Mouse (Mus musculus) lung, adult 2 months (tissue): Measurements from ENCODE around the gene Jmjd1c. TPM values are rescaled to one million over a fixed set of nuclear protein-coding genes. Genes with fewer than 3 reads are reported as not detected.

Experiments used
- DNase-seq: peaks from one replicate; pipeline ENCODE4 v3.0.0; 2022
- H3K4me1 ChIP-seq: fragments of 200-500 bp; 2 replicates; pipeline ENCODE4 v1.6.1; 2011; ENCODE audit warnings: low read length; ENCODE audit not compliant: control insufficient read depth, insufficient read depth
- H3K4me3 ChIP-seq: fragments of 200-500 bp; replicated peaks from 2 replicates; pipeline ENCODE3; 2011; ENCODE audit warnings: low read depth, mild to moderate bottlenecking, control low read depth, low read length; ENCODE audit errors: extremely low read depth
- CTCF ChIP-seq: fragments of 200-500 bp; IDR thresholded peaks from 2 replicates; pipeline ENCODE4 v1.5.1; 2011; ENCODE audit warnings: mild to moderate bottlenecking, low read length, control low read depth; ENCODE audit not compliant: insufficient read depth
- POLR2A ChIP-seq: fragments of 200-500 bp; IDR thresholded peaks from 2 replicates; pipeline ENCODE4 v1.6.1; 2011; ENCODE audit warnings: low read depth, mild to moderate bottlenecking, control low read depth, low read length, borderline replicate concordance; ENCODE audit errors: extremely low read depth
- WGBS: fragments of 180-500 bp; shearing (Covaris S2); methylation state at CpG from one replicate; pipeline ENCODE4 v1.1.7; 2018; 5-methylcytosine and 5-hydroxymethylcytosine counted together
- polyA plus RNA-seq: library from polyadenylated mRNA; depleted of rRNA; stranded (reverse); fragments of >200 nt; gene quantifications from 2 replicates; pipeline ENCODE4 v1.2.3, GENCODE M21; 2012

Gene Jmjd1c
- polyA plus RNA-seq, 1 experiment: 16.4 TPM

- 92% methylated on average over 3 of the region's 3 CpGs for WGBS
- H3K4me3 ChIP-seq: no peak overlapping the region
- H3K4me1 ChIP-seq: peaks cover 5% of the 10 kb centered on the region; the same call in 1 of the 2 replicates
- DNase-seq: no peak
- no peak for TF ChIP-seq CTCF
- no peak for TF ChIP-seq POLR2A
Measured at GRCm38 (mm10) chr10:67151766-67152165, 55.8 kb downstream of the Jmjd1c start.

GRCm38 (mm10) chr10:67154647-67155046, 58.7 kb downstream of the Jmjd1c start:
- Histone ChIP-seq H3K4me1 (peaks cover 2% of the 10 kb centered on the region; the same call in 1 of the 2 replicates), H3K4me3 (no peak overlapping the region)
- DNase-seq: no peak
- TF ChIP-seq POLR2A (no peak), CTCF (no peak)
- WGBS: 97% methylated on average over 3 of the region's 3 CpGs

GRCm38 (mm10) chr10:67174049-67174448, 78.1 kb downstream of the Jmjd1c start:
- TF ChIP-seq POLR2A: no peak
- Histone ChIP-seq H3K4me1 (peaks cover 9% of the 10 kb centered on the region), H3K4me3 (no peak overlapping the region)
- DNase-seq: no peak
- WGBS: 68% methylated on average over 1 of the region's 1 CpGs

GRCm38 (mm10) chr10:67176031-67176430, 80.1 kb downstream of the Jmjd1c start:
- Histone ChIP-seq H3K4me1 (peaks cover 9% of the 10 kb centered on the region), H3K4me3 (no peak overlapping the region)
- TF ChIP-seq CTCF (no peak), POLR2A (no peak)
- DNase-seq: no peak
- WGBS: 61% methylated on average over 7 of the region's 7 CpGs

- peaks cover 7% of the 10 kb centered on the region for H3K4me1 ChIP-seq
- H3K4me3 ChIP-seq: no peak overlapping the region
- 51% methylated on average over 3 of the region's 3 CpGs for WGBS
- no peak for DNase-seq
- TF ChIP-seq POLR2A: no peak
- no peak for TF ChIP-seq CTCF
Measured at GRCm38 (mm10) chr10:67176932-67177331, 81.0 kb downstream of the Jmjd1c start.

GRCm38 (mm10) chr10:67177410-67177809, 81.5 kb downstream of the Jmjd1c start:
- TF ChIP-seq POLR2A: no peak
- TF ChIP-seq CTCF: no peak
- WGBS: 24% methylated on average over 4 of the region's 4 CpGs
- no peak for DNase-seq
- Histone ChIP-seq H3K4me1 (peaks cover 7% of the 10 kb centered on the region), H3K4me3 (no peak overlapping the region)

- no peak overlapping the region for H3K4me3 ChIP-seq
Measured at GRCm38 (mm10) chr10:67180021-67180420, 84.1 kb downstream of the Jmjd1c start.

GRCm38 (mm10) chr10:67180799-67181198, 84.9 kb downstream of the Jmjd1c start:
- DNase-seq: no peak
- Histone ChIP-seq H3K4me1 (peaks cover 5% of the 10 kb centered on the region), H3K4me3 (no peak overlapping the region)
- WGBS: 60% methylated on average over 5 of the region's 5 CpGs
- TF ChIP-seq POLR2A: no peak
- no peak for TF ChIP-seq CTCF

More at GRCm38 (mm10) chr10:67180021-67180420, 84.1 kb downstream of the Jmjd1c start:
- no peak for TF ChIP-seq CTCF
- TF ChIP-seq POLR2A: no peak
- DNase-seq: no peak
- 90% methylated on average over 8 of the region's 8 CpGs for WGBS
- H3K4me1 ChIP-seq: peaks cover 7% of the 10 kb centered on the region

GRCm38 (mm10) chr10:67182651-67183050, 86.7 kb downstream of the Jmjd1c start:
- no peak for DNase-seq
- 46% methylated on average over 3 of the region's 3 CpGs for WGBS
- Histone ChIP-seq H3K4me1 (no peaks in the 10 kb centered on the region; the same call in none of the 2 replicates), H3K4me3 (no peak overlapping the region)
- no peak for TF ChIP-seq POLR2A
- TF ChIP-seq CTCF: no peak

- WGBS: 40% methylated on average over 1 of the region's 1 CpGs
- TF ChIP-seq POLR2A (no peak), CTCF (no peak)
Measured at GRCm38 (mm10) chr10:67183086-67183485, 87.2 kb downstream of the Jmjd1c start.

More at GRCm38 (mm10) chr10:67183086-67183485, 87.2 kb downstream of the Jmjd1c start:
- no peak for DNase-seq
- no peaks in the 10 kb centered on the region; the same call in none of the 2 replicates for H3K4me1 ChIP-seq
- H3K4me3 ChIP-seq: no peak overlapping the region
